Mouse (Mus musculus) forebrain, embryonic 14.5 days (tissue): ENCODE results near the gene P3h3. TPM values are rescaled to one million over a fixed set of nuclear protein-coding genes. Genes with fewer than 3 reads are reported as not detected.
A peak's percentile ranks its signal among the peaks of the same experiment; 100 is the strongest.

Source experiments
- ATAC-seq: fragments of 200-750 bp; cut with Nextera tagmentation; 2 replicates; pipeline ENCODE4 v1.8.0; 2017; ENCODE audit warnings: mild to moderate bottlenecking, moderate library complexity
- DNase-seq: peaks from one replicate; pipeline ENCODE4 v3.0.0-alpha.2; 2015; ENCODE audit warnings: low spot score
- H3K27ac ChIP-seq: fragments of 300-500 bp; sonication (generic); 2 replicates; pipeline ENCODE4 v1.5.1; 2014; ENCODE audit warnings: low read depth, mild to moderate bottlenecking, control low read depth, low read length, moderate library complexity
- H3K27me3 ChIP-seq: fragments of 300-500 bp; sonication (generic); replicated peaks from 2 replicates; pipeline ENCODE4 v1.6.1; 2014; ENCODE audit warnings: low read length, control low read depth, mixed read lengths; ENCODE audit not compliant: control insufficient read depth, insufficient read depth
- H3K36me3 ChIP-seq: fragments of 300-500 bp; sonication (generic); 2 replicates; pipeline ENCODE4 v1.6.1; 2014; ENCODE audit warnings: low read length, control low read depth; ENCODE audit not compliant: control insufficient read depth, insufficient read depth
- H3K4me1 ChIP-seq: fragments of 300-500 bp; sonication (generic); 2 replicates; pipeline ENCODE4 v1.6.1; 2014; ENCODE audit warnings: antibody characterized with exemption, low read length, control low read depth; ENCODE audit not compliant: control insufficient read depth, insufficient read depth
- H3K4me2 ChIP-seq: fragments of 300-500 bp; sonication (generic); 2 replicates; pipeline ENCODE4 v1.6.1; 2014; ENCODE audit warnings: mild to moderate bottlenecking, control low read depth, low read length
- H3K4me3 ChIP-seq: fragments of 300-500 bp; sonication (generic); 2 replicates; pipeline ENCODE4 v1.5.1; 2014; ENCODE audit warnings: low read depth, low read length, control low read depth
- H3K9ac ChIP-seq: fragments of 300-500 bp; sonication (generic); 2 replicates; pipeline ENCODE4 v1.6.1; 2014; ENCODE audit warnings: mild to moderate bottlenecking, low read length, control low read depth, moderate library complexity
- H3K9me3 ChIP-seq: fragments of 300-500 bp; sonication (generic); replicated peaks from 2 replicates; pipeline ENCODE4 v1.6.1; 2016; ENCODE audit warnings: low read length, control low read depth, mixed read lengths; ENCODE audit not compliant: control insufficient read depth
- WGBS: fragments of 180-500 bp; shearing (Covaris S2); extraction: QIAGEN DNeasy Blood & Tissue Kit; methylation state at CpG from one replicate; pipeline ENCODE4 v1.1.7; 2014; 5-methylcytosine and 5-hydroxymethylcytosine counted together
- polyA plus RNA-seq: library from polyadenylated mRNA; unstranded; fragments of >200 nt; fragmentation: Nextera tagmentation; extraction: Ambion mirVana; gene quantifications from 2 replicates; pipeline ENCODE4 v1.2.1, GENCODE M21; 2014

The P3h3 gene
- polyA plus RNA-seq, 1 experiment from 2014 or later: 6.2 TPM

DNA sequence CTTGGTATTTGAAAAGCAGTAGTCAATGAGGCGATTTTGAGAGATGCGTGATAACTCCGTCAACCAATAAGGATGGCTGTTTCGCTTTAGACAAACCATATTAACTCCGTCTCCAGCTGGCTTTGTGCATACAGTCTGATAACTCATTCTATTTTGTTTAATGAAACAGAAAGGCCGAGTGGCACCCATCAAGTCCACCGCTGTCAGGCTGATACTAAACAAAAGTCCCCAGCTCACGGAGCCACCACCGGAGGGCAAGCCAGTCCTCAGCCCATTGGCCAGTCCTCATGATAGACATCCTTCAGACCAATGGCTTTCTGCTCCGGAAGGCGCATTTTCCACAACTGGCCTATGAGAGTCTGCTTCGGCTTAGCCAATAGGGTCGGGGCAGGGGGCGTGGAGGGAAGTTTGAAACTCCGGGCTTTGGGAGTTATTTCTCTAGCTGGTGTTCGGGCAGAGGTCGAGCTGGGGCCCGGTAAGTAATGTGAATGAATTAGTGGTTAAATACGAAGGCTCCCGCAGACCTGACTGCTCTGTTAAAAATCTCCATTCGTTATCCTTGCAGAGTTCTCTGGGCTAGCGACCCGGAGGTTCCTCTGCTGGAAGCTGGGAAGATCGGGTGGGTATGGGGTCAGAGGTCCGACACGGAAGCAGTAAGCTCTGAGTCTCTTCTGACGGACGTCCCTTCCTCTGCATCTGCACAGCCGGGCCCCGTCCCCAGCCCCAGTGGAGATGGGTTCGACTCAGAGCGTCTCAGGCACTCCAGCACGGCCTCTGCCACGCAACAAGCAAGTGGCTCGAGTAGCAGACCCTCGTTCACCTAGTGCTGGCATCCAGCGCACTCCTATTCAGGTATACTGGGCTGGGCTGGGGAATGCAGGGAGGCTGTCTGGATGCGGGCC, 27.5 kb downstream of the P3h3 start:
- peaks cover 40% of the 10 kb centered on the region for H3K36me3 ChIP-seq
- peak overlapping the region; percentile 67 for H3K4me2 ChIP-seq
- peak overlapping the region; percentile 71 for H3K9ac ChIP-seq
- no peaks in the 10 kb centered on the region for H3K9me3 ChIP-seq
- whole genome bisulfite sequencing: under 1% methylated on average over 38 of the region's 38 CpGs
- H3K4me1 ChIP-seq: peaks cover 11% of the 10 kb centered on the region
- peak overlapping the region; percentile 73 for H3K27ac ChIP-seq
- DNase-seq: peak; percentile 99
- H3K4me3 ChIP-seq: peak overlapping the region; percentile 56
- H3K27me3 ChIP-seq: no peaks in the 10 kb centered on the region
- ATAC-seq: peak; percentile 88

DNA sequence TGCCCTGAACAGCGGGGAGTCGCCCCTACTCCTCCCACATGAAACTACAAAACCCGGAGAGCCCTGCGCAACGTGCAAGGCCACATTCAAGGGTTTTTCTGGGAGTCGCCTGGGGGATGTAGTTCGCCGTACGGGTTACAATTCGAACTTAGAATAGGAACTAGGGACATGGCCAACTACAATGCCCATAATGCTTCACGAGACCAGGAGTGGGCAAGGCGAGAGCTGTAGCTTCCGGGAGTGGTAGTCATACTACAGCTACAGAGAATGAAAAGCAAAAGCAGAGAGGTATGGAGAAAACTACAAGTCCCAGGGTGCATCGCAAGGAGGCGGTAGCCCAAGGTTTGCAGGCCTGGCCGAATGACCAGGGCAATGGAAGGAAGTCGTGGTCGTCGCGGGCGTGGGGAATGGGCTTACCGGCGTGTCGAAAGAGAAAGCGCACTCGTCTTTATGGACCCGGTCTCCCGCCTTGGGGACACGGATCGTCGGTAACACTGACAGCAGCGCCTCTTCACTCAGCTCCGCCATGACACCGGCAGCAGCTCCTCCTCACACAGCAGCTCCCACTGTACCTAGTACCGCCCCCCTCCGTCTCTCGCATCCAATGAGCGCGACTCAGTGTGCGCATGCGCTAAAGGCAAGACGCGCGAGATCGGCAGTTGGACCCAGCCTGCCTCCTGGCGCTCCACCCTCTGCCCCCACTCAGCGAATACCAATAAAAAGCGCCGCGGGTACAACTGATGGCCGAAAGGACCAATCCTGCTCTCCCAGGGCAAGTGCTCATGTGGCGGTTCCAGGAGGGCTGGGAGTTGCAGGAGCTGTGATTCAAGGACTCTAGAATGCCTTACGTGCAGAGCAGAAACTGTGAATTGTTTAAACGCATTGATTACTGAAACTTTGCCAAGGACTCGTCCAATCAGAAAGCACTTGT, 28.4 kb downstream of the P3h3 start, which contains the start of the genes Usp5 and Cdca3:
Gene Usp5, minus strand, starts transcription at position 617 of the 931 bp plus-strand sequence.
Gene Cdca3, plus strand, starts transcription at position 680 of the 931 bp plus-strand sequence.
- Histone ChIP-seq H3K27me3 (no peaks in the 10 kb centered on the region), H3K27ac (peak within 1 kb of the TSS; percentile 73), H3K4me1 (peaks cover 11% of the 10 kb centered on the region), H3K4me3 (peak within 1 kb of the TSS; percentile 56), H3K4me2 (peak within 1 kb of the TSS; percentile 95), H3K36me3 (peaks cover 44% of the 10 kb centered on the region), H3K9me3 (no peaks in the 10 kb centered on the region), H3K9ac (peak within 1 kb of the TSS; percentile 71)
- ATAC-seq (peak; percentile 94), DNase-seq (peak; percentile 100)
- WGBS: under 1% methylated on average over 55 of the region's 55 CpGs

DNA sequence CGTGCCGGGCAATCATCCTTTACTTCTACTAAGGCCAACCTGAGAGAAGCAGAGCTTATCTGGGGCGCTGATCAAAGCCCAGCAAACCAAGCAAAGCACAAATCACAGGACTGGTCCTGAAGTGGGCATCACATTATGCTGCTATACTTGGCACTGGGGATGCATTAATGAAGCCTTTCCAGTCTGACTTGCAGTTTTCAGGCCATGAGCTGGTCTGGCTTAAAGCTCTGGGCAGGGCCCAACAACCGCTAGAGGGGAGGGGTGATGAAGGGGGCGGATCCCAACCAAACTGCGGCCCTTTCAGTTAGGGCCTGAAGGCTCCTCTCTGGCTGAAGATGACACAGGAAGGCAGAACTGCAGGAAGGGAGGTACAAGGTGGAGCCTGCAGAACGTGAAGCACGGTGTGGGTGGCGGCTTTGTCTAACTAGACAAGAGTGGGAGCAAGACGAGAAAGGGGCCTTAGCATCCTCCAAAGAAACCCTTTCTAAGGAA, 29.4 kb downstream of the P3h3 start:
- Histone ChIP-seq H3K4me2 (peak overlapping the region; percentile 95), H3K4me3 (peak overlapping the region; percentile 56), H3K9me3 (no peaks in the 10 kb centered on the region), H3K36me3 (peaks cover 54% of the 10 kb centered on the region), H3K27ac (peak overlapping the region; percentile 49; the same call in 1 of the 2 replicates), H3K4me1 (peaks cover 11% of the 10 kb centered on the region), H3K27me3 (no peaks in the 10 kb centered on the region), H3K9ac (peak overlapping the region; percentile 65)
- DNase-seq (peak; percentile 50), ATAC-seq (no peak)
- WGBS: 25% methylated on average over 10 of the region's 10 CpGs

DNA sequence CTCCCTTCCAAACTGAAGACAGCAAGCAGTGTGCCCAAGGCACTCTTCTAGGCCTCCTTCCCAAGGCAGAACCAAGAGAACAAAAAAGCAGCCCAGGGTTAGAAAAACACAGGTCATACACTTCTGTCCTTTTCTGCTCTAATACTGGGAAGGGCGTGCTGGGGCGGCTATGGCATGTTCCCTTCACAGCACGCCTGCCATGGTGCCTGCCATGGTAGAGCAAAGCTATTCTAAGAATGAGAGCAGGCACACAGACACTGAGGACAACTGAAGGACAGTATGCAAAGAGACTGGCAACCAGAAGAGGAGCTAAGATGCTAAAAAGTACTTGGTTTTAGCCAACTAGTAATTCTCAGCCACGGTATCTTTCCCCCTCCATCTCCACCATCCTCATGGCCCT, 35.5 kb downstream of the P3h3 start:
- H3K4me3 ChIP-seq: no peak overlapping the region
- no peak for DNase-seq
- ATAC-seq: no peak
- H3K36me3 ChIP-seq: peaks cover 98% of the 10 kb centered on the region
- H3K27me3 ChIP-seq: no peaks in the 10 kb centered on the region
- WGBS: 96% methylated on average over 4 of the region's 4 CpGs
- H3K4me1 ChIP-seq: no peaks in the 10 kb centered on the region
- H3K9me3 ChIP-seq: no peaks in the 10 kb centered on the region
- H3K27ac ChIP-seq: no peak overlapping the region
- H3K9ac ChIP-seq: no peak overlapping the region
- H3K4me2 ChIP-seq: no peak overlapping the region

DNA sequence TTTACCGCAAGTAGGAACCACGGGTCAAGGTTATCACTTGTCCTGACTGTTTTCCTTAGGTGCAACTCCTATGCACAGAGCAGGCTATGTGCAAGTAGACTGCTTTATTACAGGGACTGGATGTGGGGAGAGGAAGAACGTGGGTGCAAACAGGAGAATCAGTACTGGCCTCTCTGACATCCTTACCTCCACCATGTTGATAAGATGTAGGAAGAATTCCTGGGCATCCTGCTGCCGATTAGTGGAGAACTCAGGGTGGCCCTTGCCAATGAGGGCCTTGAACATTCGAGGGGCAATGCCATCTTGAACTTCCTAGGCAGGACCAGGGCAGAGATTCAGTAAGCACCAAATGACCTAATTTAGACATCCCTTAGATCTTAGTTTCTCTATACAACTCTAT, 36.7 kb downstream of the P3h3 start:
- 94% methylated on average over 5 of the region's 5 CpGs for WGBS
- H3K4me1 ChIP-seq: no peaks in the 10 kb centered on the region
- peaks cover 100% of the 10 kb centered on the region for H3K36me3 ChIP-seq
- H3K27ac ChIP-seq: no peak overlapping the region
- H3K9me3 ChIP-seq: no peaks in the 10 kb centered on the region
- DNase-seq (no peak), ATAC-seq (no peak)
- H3K9ac ChIP-seq: no peak overlapping the region
- no peak overlapping the region for H3K4me2 ChIP-seq
- no peaks in the 10 kb centered on the region for H3K27me3 ChIP-seq
- no peak overlapping the region for H3K4me3 ChIP-seq

DNA sequence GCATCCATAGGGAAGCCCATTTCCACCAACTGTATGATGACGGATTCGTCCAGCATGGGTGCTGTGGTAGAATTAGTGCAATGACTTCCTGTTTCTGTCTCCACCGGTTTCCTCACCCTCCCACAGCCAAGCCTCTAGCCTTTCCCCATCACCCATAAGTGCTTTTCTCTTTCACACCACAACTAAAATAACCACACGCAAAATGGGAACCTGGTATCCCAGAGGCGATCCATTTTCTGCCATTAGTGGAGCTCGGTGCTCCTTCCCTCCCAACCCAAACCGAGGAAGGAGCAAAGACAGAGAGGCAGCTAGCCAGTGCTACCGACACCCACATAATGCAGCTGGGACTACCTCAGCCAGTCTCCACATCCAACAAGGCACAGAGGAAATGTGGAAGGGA, 39.6 kb downstream of the P3h3 start:
- H3K4me3 ChIP-seq: no peak overlapping the region
- no peak for DNase-seq

DNA sequence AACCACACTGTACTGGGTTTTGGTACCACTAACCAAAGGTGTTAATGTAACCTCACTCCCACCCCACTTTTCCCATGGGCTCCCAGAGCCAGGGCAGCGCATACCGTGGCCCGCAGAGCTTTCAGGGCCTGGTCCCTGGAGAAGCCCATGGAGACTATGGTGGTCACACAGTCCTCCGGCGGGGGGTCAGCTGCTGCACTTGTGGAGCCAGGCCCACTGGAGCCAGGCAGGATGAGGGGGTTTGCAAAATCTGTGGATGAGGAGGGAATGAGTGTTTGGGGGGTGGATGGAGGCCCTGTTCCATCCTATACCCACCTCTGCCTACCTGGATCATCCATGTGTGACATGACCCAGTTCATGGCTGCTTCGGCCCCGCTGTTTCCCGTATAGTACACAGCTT, 40.0 kb downstream of the P3h3 start:
- no peak for DNase-seq

More for the DNA sequence above, 39.6 kb downstream of the P3h3 start:
- Histone ChIP-seq H3K36me3 (peaks cover 80% of the 10 kb centered on the region), H3K4me2 (no peak overlapping the region), H3K27ac (no peak overlapping the region), H3K9ac (no peak overlapping the region), H3K27me3 (no peaks in the 10 kb centered on the region), H3K9me3 (no peaks in the 10 kb centered on the region), H3K4me1 (peaks cover 6% of the 10 kb centered on the region)
- WGBS: 93% methylated on average over 8 of the region's 8 CpGs
- no peak for ATAC-seq

DNA sequence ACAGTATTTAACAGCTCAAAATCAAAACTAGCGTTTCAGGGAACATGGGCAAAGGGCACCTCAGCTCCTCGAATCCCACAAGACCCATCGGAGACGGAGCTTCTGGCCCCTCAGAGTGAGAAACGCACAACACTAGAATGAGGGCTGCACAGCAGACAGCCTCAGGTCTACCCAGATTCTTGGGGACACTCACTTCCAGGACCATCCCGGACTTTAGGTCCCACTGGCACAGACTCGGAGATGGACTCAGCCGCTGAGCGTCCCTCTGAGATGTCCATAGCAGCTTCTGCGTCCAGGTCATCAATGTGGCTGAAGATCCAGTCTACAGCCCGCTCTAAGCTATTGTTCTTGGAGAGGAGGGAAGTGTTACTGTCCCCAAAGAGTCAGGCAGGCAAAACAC, 40.4 kb downstream of the P3h3 start:
- Histone ChIP-seq H3K27ac (no peak overlapping the region), H3K36me3 (peaks cover 76% of the 10 kb centered on the region), H3K9ac (no peak overlapping the region), H3K4me3 (no peak overlapping the region), H3K4me2 (no peak overlapping the region), H3K4me1 (peaks cover 12% of the 10 kb centered on the region), H3K27me3 (no peaks in the 10 kb centered on the region), H3K9me3 (no peaks in the 10 kb centered on the region)
- DNase-seq (no peak), ATAC-seq (no peak)
- WGBS: 96% methylated on average over 11 of the region's 11 CpGs

More for the DNA sequence above, 40.0 kb downstream of the P3h3 start:
- H3K27me3 ChIP-seq: no peaks in the 10 kb centered on the region
- H3K4me1 ChIP-seq: peaks cover 10% of the 10 kb centered on the region
- H3K9me3 ChIP-seq: no peaks in the 10 kb centered on the region
- H3K4me3 ChIP-seq: no peak overlapping the region
- no peak overlapping the region for H3K9ac ChIP-seq
- H3K27ac ChIP-seq: no peak overlapping the region
- WGBS: 97% methylated on average over 8 of the region's 8 CpGs
- ATAC-seq: no peak
- H3K4me2 ChIP-seq: no peak overlapping the region
- H3K36me3 ChIP-seq: peaks cover 76% of the 10 kb centered on the region
